Mouse (Mus musculus) MEL (cell line): ENCODE data around the gene Kat6b. TPM values are rescaled to one million over a fixed set of nuclear protein-coding genes. Genes with fewer than 3 reads are reported as not detected.
"Not testable (repeated sequence)": the region's sequence is repeated elsewhere in the genome, so short reads cannot be mapped to it uniquely, and the experiment has no call there.

Experiments used
- DNase-seq: peaks from one replicate; pipeline ENCODE4 v3.0.0; 2011; ENCODE audit warnings: low read depth, low spot score
- H3K27ac ChIP-seq: 2 replicates; pipeline ENCODE4 v1.5.1; 2012; ENCODE audit warnings: low read depth, mild to moderate bottlenecking, control low read depth, low read length, moderate library complexity; ENCODE audit not compliant: control insufficient read depth
- H3K27me3 ChIP-seq, 2 experiments: fragments of 150-350 bp in 1 of 2; sonication (generic) in 1 of 2; 2 replicates each; pipeline ENCODE4 v1.6.1; 2012; ENCODE audit warnings: low read length in 2 of 2, mild to moderate bottlenecking in 2 of 2, improper control_type of control experiment in 1 of 2, moderate library complexity in 1 of 2; ENCODE audit not compliant: insufficient read depth in 2 of 2, control insufficient read depth in 1 of 2
- H3K36me3 ChIP-seq, 2 experiments: 2 replicates each; pipeline ENCODE4 v1.6.1; 2012 to 2014; ENCODE audit warnings: low read length in 2 of 2, improper control_type of control experiment in 1 of 2, inconsistent platforms in 1 of 2, mild to moderate bottlenecking in 1 of 2; ENCODE audit not compliant: insufficient read depth in 2 of 2, control insufficient read depth in 1 of 2
- H3K4me1 ChIP-seq, 2 experiments: fragments of 150-350 bp in 1 of 2; sonication (generic) in 1 of 2; 2 replicates each; pipeline ENCODE4 v1.6.1; 2012; ENCODE audit warnings: low read length in 2 of 2, improper control_type of control experiment in 1 of 2, mild to moderate bottlenecking in 1 of 2; ENCODE audit not compliant: insufficient read depth in 2 of 2, control insufficient read depth in 1 of 2
- H3K4me3 ChIP-seq, 2 experiments: fragments of 150-350 bp in 1 of 2; sonication (generic) in 1 of 2; 2 replicates each; pipeline ENCODE4 v1.5.1; 2012; ENCODE audit warnings: low read depth in 2 of 2, low read length in 2 of 2, mild to moderate bottlenecking in 2 of 2, moderate library complexity in 2 of 2, control low read depth in 1 of 2, improper control_type of control experiment in 1 of 2; ENCODE audit not compliant: control insufficient read depth in 1 of 2, insufficient read depth in 1 of 2
- H3K79me2 ChIP-seq: 2 replicates; pipeline ENCODE4 v1.6.1; 2012; ENCODE audit warnings: mild to moderate bottlenecking, low read length, moderate library complexity; ENCODE audit not compliant: control insufficient read depth, poor library complexity, insufficient read depth
- H3K9ac ChIP-seq: 2 replicates; pipeline ENCODE4 v1.6.1; 2012; ENCODE audit warnings: low read depth, mild to moderate bottlenecking, control low read depth, low read length, moderate library complexity; ENCODE audit not compliant: control insufficient read depth, poor library complexity, severe bottlenecking
- H3K9me3 ChIP-seq: fragments of 150-350 bp; sonication (generic); replicated peaks from 2 replicates; pipeline ENCODE4 v1.6.1; 2012; ENCODE audit warnings: mild to moderate bottlenecking, low read length, improper control_type of control experiment, moderate library complexity; ENCODE audit not compliant: insufficient read depth
- EP300 ChIP-seq, 2 experiments: IDR thresholded peaks; 2 replicates each; pipeline ENCODE4 v1.6.1; 2011; ENCODE audit warnings: improper control_type of control experiment in 2 of 2, low read length in 2 of 2, low read depth in 1 of 2, mild to moderate bottlenecking in 1 of 2
- ETS1 ChIP-seq: IDR thresholded peaks from 2 replicates; pipeline ENCODE4 v1.6.1; 2012; ENCODE audit warnings: low read depth, mild to moderate bottlenecking, inconsistent platforms, low read length, improper control_type of control experiment, moderate library complexity
- GABPA ChIP-seq: IDR thresholded peaks from 2 replicates; pipeline ENCODE4 v1.6.1; 2012; ENCODE audit warnings: low read depth, mild to moderate bottlenecking, inconsistent platforms, low read length, improper control_type of control experiment, moderate library complexity
- GATA1 ChIP-seq: IDR thresholded peaks from 2 replicates; pipeline ENCODE4 v1.6.1; 2011; ENCODE audit warnings: low read depth, low read length, improper control_type of control experiment
- HCFC1 ChIP-seq: IDR thresholded peaks from 2 replicates; pipeline ENCODE4 v1.6.1; 2012; ENCODE audit warnings: low read depth, mild to moderate bottlenecking, inconsistent platforms, low read length, improper control_type of control experiment, moderate library complexity
- MAFK ChIP-seq: IDR thresholded peaks from 2 replicates; pipeline ENCODE4 v1.6.1; 2011; ENCODE audit warnings: low read depth, mild to moderate bottlenecking, low read length, improper control_type of control experiment, borderline replicate concordance
- NRF1 ChIP-seq: IDR thresholded peaks from 2 replicates; pipeline ENCODE4 v1.6.1; 2014; ENCODE audit warnings: low read depth, mild to moderate bottlenecking, inconsistent platforms, low read length, improper control_type of control experiment, moderate library complexity; ENCODE audit not compliant: poor library complexity, insufficient read depth, severe bottlenecking
- RCOR1 ChIP-seq: IDR thresholded peaks from 2 replicates; pipeline ENCODE4 v1.6.1; 2012; ENCODE audit warnings: low read depth, mild to moderate bottlenecking, inconsistent platforms, low read length, improper control_type of control experiment
- SMC3 ChIP-seq: IDR thresholded peaks from 2 replicates; pipeline ENCODE4 v1.6.1; 2011; ENCODE audit warnings: low read depth, low read length, improper control_type of control experiment
- TCF12 ChIP-seq: IDR thresholded peaks from 2 replicates; pipeline ENCODE4 v1.6.1; 2014; ENCODE audit warnings: low read depth, mild to moderate bottlenecking, inconsistent platforms, low read length, improper control_type of control experiment, moderate library complexity
- USF2 ChIP-seq, 2 experiments: IDR thresholded peaks; 2 replicates each; pipeline ENCODE4 v1.6.1; 2011 to 2012; ENCODE audit warnings: improper control_type of control experiment in 2 of 2, low read length in 2 of 2, borderline replicate concordance in 1 of 2, inconsistent platforms in 1 of 2, low read depth in 1 of 2, mild to moderate bottlenecking in 1 of 2; ENCODE audit not compliant: insufficient read depth in 1 of 2
- ZC3H11A ChIP-seq: IDR thresholded peaks from 2 replicates; pipeline ENCODE4 v1.6.1; 2012; ENCODE audit warnings: low read depth, mild to moderate bottlenecking, inconsistent platforms, low read length, improper control_type of control experiment
- polyA plus RNA-seq, 2 experiments: library from polyadenylated mRNA; stranded (reverse) in 1 of 2; unstranded in 1 of 2; fragments of >175 nt in 1 of 2; fragments of >200 nt in 1 of 2; gene quantifications; 2 replicates each; pipeline versions ENCODE4 v1.2.1 to v1.2.4; 2012; ENCODE audit warnings: low replicate concordance in 2 of 2, low read depth in 1 of 2; ENCODE audit not compliant: insufficient read length in 2 of 2, insufficient read depth in 1 of 2, missing spikeins in 1 of 2
- total RNA-seq: library from RNA; depleted of rRNA; stranded (reverse); fragments of 300-350 nt; gene quantifications from 2 replicates; pipeline ENCODE4 v1.2.3, GENCODE M21; 2012

The Kat6b gene
- total and polyA plus RNA-seq, 3 experiments: 1.8 to 5.4 TPM; not detected in 1

- H3K36me3 ChIP-seq: no peaks in the 10 kb centered on the region
- H3K27ac ChIP-seq: no peak overlapping the region
- no peaks in the 10 kb centered on the region for H3K27me3 ChIP-seq
- no peaks in the 10 kb centered on the region for H3K4me1 ChIP-seq
- no peak for TF ChIP-seq ETS1
- TF ChIP-seq SMC3: no peak
- no peak for TF ChIP-seq TCF12
- no peak for TF ChIP-seq HCFC1
- no peak for TF ChIP-seq GABPA
- TF ChIP-seq MAFK: no peak
- TF ChIP-seq GATA1: no peak
- TF ChIP-seq ZC3H11A: no peak
- no peak for TF ChIP-seq USF2 (IDR thresholded peaks at IDR 0.05; ENCODE audit: borderline replicate concordance in 1 of 2, insufficient read depth in 1 of 2, low read depth in 1 of 2, low read length in 2 of 2)
- TF ChIP-seq NRF1: no peak
- no peak for TF ChIP-seq RCOR1
- TF ChIP-seq EP300 (IDR thresholded peaks at IDR 0.05; ENCODE audit: low read depth in 1 of 2, low read length in 2 of 2): no peak
- no peaks in the 10 kb centered on the region for H3K9me3 ChIP-seq
- H3K4me3 ChIP-seq: no peak overlapping the region
- no peak overlapping the region for H3K9ac ChIP-seq
- no peak for DNase-seq
- no peaks in the 10 kb centered on the region for H3K79me2 ChIP-seq
Observed at GRCm38 (mm10) chr14:21484693-21485092, 3.5 kb downstream of the Kat6b start.

- DNase-seq: no peak
- no peaks in the 10 kb centered on the region for H3K36me3 ChIP-seq
- H3K79me2 ChIP-seq: no peaks in the 10 kb centered on the region
- H3K9ac ChIP-seq: no peak overlapping the region
- no peak overlapping the region for H3K27ac ChIP-seq
- H3K4me1 ChIP-seq: no peaks in the 10 kb centered on the region
- H3K9me3 ChIP-seq: no peaks in the 10 kb centered on the region
- H3K27me3 ChIP-seq: no peaks in the 10 kb centered on the region
- TF ChIP-seq MAFK: no peak
- H3K4me3 ChIP-seq: no peak overlapping the region
Observed at GRCm38 (mm10) chr14:21485961-21486520, 4.8 kb downstream of the Kat6b start.

GRCm38 (mm10) chr14:21487135-21487534 lies 5.9 kb downstream of the Kat6b start:
- H3K27me3 ChIP-seq, DNase-seq, H3K9ac ChIP-seq, H3K4me1 ChIP-seq, H3K9me3 ChIP-seq, H3K36me3 ChIP-seq, H3K4me3 ChIP-seq, H3K79me2 ChIP-seq, H3K27ac ChIP-seq: not testable (repeated sequence)

- not testable (repeated sequence) for H3K4me1 ChIP-seq, H3K9ac ChIP-seq, H3K27ac ChIP-seq, H3K9me3 ChIP-seq, H3K79me2 ChIP-seq, DNase-seq, H3K4me3 ChIP-seq, H3K36me3 ChIP-seq, H3K27me3 ChIP-seq
Observed at GRCm38 (mm10) chr14:21488426-21489115, 7.3 kb downstream of the Kat6b start.
